Mouse (Mus musculus): ENCODE data around the gene Tnrc6b.
"Not testable (repeated sequence)": the region's sequence is repeated elsewhere in the genome, so short reads cannot be mapped to it uniquely, and the experiment has no call there.

Gene Tnrc6b

GRCm38 (mm10) chr15:80839653-80840420 is 128.7 kb downstream of the Tnrc6b start:
- DNase-seq (ENCODE audit: extremely low spot score, low read depth, low spot score) = no peak

DNA sequence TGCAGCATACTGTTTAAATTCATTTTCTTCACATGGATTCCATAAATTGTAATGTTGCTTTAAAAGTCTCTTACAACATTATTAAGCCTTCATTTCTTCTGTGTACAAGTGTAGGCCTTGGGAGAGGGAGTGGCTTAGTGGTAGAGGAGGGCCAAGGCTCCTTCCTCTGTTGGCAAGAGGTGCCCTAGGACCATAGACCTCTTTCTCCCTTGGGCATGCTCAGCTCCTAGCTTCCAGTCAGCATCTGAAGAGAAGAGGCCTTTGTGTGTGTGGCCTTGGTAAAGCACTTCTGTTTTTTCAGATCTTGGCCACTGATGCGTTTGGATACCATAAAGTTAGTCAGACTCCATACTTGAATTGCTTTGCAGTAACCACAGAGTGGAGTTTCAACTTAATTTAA is 133.1 kb downstream of the Tnrc6b start:
- DNase-seq (ENCODE audit: extremely low spot score, low read depth, low spot score) = no peak

DNA sequence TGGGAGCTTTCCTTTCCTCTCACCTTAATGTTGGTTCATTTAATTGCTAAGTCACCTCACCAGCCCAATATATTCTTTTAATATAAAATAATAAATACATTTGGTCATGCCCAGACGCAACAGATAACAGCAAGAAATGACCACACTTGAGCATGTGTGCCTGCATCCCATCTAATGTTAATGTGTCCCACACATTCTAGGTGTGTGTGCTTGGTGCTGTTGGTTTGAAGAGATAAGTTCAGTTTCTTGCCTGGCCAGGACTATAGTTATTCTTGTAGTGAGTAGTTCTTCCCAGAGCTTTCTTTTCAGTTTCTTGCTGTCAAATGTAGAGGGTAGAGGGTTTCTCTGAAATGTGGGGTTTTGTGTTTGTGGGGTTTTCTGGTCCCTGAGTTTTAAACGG is 133.8 kb downstream of the Tnrc6b start:
- no peak for DNase-seq (ENCODE audit: extremely low spot score, low read depth, low spot score)

GRCm38 (mm10) chr15:80850004-80850403 is 138.9 kb downstream of the Tnrc6b start:
- DNase-seq (ENCODE audit: extremely low spot score, low read depth, low spot score) = no peak

DNA sequence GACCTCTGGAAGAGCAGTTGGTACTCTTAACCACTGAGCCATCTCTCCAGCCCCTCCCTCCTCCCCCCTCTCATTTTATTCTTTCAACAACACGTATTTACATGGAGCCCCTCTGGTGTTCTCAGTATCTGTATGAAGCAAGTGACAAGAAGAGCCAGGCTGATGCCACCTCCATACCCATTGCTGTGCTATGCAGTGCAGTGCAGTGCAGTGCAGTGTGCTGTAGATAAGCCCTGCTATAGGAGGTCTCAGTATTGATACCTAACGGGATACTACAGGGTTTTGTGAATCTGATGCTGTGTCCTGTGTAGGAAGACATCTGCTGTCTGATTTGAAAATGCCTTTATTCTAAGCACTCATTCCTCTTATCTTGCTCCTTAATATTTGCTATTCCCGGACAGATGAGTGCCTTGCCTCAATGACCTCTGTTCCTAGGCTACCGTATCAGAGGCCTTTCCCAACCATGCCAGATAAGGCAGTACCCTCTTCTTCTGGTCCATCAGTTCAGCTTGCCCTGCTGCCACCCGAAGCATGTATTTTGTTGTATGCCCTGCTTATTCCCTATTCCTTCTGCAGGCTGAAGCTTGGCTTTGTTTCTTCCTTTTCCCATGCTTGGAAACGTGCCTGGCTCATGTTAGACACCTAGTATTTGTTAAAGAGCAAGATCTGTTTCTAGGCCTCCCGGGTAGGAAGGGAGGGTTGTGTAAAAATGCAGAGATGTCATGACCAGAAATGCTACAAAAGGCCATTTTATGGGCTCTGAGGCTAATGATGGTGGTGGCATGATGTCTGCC is 139.8 kb downstream of the Tnrc6b start:
- no peak for DNase-seq (ENCODE audit: extremely low spot score, low read depth, low spot score)

DNA sequence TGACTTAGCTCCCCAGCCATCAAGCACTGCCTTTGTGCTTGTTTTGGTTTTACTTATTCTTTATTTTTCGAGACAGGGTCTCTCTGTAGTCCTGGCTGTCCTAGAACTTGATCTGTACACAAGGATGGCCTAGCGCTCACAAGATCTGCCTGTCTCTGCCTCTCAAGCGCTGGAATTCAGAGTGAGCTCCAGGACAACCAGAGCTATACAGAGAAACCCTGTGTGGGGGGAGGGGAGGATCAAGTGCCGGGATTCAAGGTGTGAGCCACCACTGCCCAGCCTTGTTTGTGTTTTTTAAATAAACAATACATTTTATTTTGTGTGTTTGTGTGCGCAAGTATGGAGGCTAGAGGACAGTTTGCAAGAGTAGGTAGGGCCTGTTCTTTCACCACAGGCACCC is 141.0 kb downstream of the Tnrc6b start:
- no peak for DNase-seq (ENCODE audit: extremely low spot score, low read depth, low spot score)

- DNase-seq (ENCODE audit: extremely low spot score, low read depth, low spot score) = not testable (repeated sequence)
Measured at GRCm38 (mm10) chr15:80852527-80852926, 141.4 kb downstream of the Tnrc6b start.

GRCm38 (mm10) chr15:80859366-80859765 is 148.3 kb downstream of the Tnrc6b start:
- no peak for DNase-seq (ENCODE audit: extremely low spot score, low read depth, low spot score)

DNA sequence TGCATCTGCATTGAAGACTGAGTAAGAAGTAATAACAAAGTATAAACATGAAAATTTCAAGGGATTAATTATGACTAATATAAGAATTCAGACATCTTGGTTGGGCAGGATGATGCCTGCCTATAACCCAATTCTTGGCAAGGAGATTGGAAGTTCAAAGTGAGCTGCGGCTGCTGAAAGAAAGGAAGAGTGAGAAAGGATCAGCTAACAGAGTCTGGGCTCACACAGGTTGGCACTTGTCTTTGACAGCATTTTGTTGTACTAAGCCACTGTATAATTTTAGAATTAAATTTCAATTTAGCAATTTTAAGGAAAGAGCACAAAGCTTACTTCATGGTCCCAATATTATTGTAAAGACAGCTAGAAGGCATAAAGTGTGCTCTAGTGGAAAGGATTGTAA is 150.2 kb downstream of the Tnrc6b start:
- DNase-seq (ENCODE audit: extremely low spot score, low read depth, low spot score) = no peak

GRCm38 (mm10) chr15:80862027-80862426 is 150.9 kb downstream of the Tnrc6b start:
- no peak for DNase-seq (ENCODE audit: extremely low spot score, low read depth, low spot score)

DNA sequence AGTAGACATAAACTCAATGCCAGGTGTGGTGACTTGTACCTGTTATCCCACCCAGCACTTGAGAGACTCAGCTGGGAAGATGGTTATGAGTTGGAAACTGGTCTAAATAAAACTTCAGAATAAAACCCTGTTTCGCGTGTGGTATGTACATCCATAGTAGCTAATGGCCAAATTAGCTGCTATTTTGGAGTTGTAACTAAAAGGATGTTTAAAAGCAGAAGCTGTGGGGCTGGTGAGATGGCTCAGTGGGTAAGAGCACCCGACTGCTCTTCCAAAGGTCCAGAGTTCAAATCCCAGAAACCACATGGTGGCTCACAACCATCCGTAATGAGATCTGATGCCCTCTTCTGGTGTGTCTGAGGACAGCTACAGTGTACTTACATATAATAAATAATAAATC is 157.5 kb downstream of the Tnrc6b start:
- DNase-seq (ENCODE audit: extremely low spot score, low read depth, low spot score) = not testable (repeated sequence)

- DNase-seq (ENCODE audit: extremely low spot score, low read depth, low spot score) = no peak
Measured at GRCm38 (mm10) chr15:80874726-80875125, 163.6 kb downstream of the Tnrc6b start.

GRCm38 (mm10) chr15:80876231-80876630 is 165.1 kb downstream of the Tnrc6b start:
- DNase-seq (ENCODE audit: extremely low spot score, low read depth, low spot score) = no peak

GRCm38 (mm10) chr15:80884095-80884494 is 173.0 kb downstream of the Tnrc6b start:
- DNase-seq (ENCODE audit: extremely low spot score, low read depth, low spot score) = no peak

- DNase-seq (ENCODE audit: extremely low spot score, low read depth, low spot score) = no peak
Measured at GRCm38 (mm10) chr15:80886361-80887156, 175.4 kb downstream of the Tnrc6b start.

- no peak for DNase-seq (ENCODE audit: extremely low spot score, low read depth, low spot score)
Measured at GRCm38 (mm10) chr15:80892341-80892740, 181.2 kb downstream of the Tnrc6b start.

GRCm38 (mm10) chr15:80896741-80897140 is 185.6 kb downstream of the Tnrc6b start:
- DNase-seq (ENCODE audit: extremely low spot score, low read depth, low spot score) = no peak

DNA sequence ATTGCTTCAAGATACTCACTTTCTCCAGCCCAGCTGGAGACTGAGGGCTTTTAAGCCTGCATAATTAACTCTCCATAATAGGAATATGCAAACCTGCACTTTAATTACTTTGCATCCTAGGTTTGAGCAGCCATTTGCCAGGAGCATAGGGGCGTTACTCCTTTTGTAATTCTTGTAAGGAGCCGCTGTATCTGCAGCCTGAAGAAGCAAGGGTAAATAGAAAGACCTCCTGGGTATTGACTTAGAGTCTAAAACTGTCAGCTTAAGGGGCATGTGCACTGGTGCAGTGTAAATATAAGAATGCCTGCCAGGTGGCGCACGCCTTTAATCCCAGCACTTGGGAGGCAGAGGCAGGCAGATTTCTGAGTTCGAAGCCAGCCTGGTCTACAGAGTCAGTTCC is 186.8 kb downstream of the Tnrc6b start:
- DNase-seq (ENCODE audit: extremely low spot score, low read depth, low spot score) = no peak

- no peak for DNase-seq (ENCODE audit: extremely low spot score, low read depth, low spot score)
Measured at GRCm38 (mm10) chr15:80899806-80900205, 188.7 kb downstream of the Tnrc6b start.

DNA sequence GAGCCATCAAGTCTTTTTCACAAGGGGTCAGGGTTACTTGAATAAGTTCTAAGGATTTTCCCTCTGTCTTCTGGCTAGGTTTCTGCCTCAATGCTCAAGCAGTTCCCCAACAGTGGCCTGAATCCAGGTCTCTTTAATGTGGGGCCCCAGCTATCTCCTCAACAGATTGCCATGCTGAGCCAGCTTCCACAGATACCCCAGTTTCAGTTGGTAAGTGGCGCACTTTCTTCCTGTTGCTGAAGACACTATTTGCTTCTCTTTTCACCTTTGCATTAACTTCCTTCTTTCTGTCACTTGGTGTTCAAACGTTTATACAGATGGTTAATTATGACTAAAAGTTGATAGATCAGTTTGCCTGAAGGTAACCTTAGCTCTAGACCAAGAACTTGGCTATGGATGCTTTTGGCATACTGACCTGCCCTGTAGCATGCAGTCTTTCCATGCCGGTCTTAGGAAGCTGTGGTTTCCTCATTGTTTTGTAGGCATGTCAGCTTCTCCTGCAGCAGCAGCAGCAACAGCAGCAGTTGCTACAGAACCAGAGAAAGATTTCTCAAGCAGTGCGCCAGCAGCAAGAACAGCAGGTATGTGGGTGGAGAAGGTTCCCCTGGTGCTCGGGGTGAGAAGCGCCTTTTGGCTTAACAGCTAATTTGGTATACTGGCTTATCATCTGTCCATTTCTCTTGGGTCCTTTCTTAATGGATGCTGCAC is 190.8 kb downstream of the Tnrc6b start:
- no peak for DNase-seq (ENCODE audit: extremely low spot score, low read depth, low spot score)

DNA sequence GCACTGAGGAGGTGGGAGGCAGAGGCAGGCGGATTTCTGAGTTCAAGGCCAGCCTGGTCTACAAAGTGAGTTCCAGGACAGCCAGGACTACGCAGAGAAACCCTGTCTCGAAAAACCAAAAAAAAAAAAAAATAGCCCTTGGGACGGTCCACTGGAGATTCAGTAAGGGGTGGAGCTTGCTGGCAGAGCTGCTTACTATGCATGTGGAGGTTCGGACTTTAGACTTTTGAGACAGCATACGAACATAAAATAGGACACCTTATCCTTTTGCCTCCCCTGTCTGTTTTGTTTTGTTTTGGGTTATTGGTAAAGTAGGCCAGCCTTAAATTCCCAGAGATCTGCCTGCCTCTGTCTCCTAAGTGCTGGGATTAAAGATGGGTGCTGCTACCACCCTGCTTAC is 193.7 kb downstream of the Tnrc6b start:
- DNase-seq (ENCODE audit: extremely low spot score, low read depth, low spot score) = not testable (repeated sequence)
